Mouse (Mus musculus) CD4-positive, CD25-positive, alpha-beta regulatory T cell, adult 4 months (primary cell): ENCODE data around the gene Gtpbp6. TPM values are rescaled to one million over a fixed set of nuclear protein-coding genes. Genes with fewer than 3 reads are reported as not detected.
A peak's percentile ranks its signal among the peaks of the same experiment; 100 is the strongest.
"Not testable (repeated sequence)": the region's sequence is repeated elsewhere in the genome, so short reads cannot be mapped to it uniquely, and the experiment has no call there.

Experiments used
- ATAC-seq: one replicate; pipeline ENCODE4 v1.8.0; 2017
- polyA plus RNA-seq, 2 experiments: library from polyadenylated mRNA; unstranded; fragments of 100-300 nt; shearing (Covaris generic); gene quantifications; one replicate each; pipeline ENCODE4 v1.2.1; 2017

The Gtpbp6 gene
- 10 to 100 TPM; 10.9 to 18.3 TPM for polyA plus RNA-seq

DNA sequence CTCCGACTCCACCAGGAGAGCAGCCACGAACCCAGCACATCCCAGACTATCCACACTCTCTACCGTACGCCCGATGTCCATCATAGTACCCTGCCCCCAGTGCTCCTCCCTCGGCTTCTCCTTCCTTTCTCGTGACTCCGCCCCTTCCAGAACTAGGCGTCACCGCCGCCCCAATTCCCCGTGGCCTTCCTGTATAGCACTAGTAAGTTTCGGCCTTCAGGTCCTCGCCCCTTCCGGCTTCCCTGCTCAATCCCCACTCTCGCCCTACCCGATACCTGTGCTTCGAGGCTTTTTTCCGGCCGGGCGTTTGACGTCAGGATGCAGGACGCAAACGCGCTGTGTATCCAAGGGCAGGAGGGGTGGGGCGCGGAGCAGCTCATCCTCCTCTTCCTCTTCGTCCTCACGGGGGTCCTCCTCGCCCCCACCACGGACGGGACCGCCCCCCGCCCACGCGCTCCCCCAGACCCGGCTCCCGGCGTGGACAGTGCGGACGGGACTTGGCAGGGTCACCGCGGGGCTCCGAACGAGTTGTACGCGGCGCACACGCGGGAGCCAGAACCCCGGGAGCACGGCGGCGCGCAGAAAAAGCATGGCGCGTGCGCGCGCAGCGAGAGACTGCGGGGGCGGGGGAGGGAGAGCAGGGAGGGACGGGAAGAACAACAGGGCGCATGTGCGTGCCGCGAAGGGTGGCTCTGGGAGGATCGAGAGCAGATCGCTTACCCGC, at the start of gene Gtpbp6:
Gene Gtpbp6 (minus strand): TSS at position 617 of the 724 bp plus-strand sequence.
- ATAC-seq, result peak; percentile 77

DNA sequence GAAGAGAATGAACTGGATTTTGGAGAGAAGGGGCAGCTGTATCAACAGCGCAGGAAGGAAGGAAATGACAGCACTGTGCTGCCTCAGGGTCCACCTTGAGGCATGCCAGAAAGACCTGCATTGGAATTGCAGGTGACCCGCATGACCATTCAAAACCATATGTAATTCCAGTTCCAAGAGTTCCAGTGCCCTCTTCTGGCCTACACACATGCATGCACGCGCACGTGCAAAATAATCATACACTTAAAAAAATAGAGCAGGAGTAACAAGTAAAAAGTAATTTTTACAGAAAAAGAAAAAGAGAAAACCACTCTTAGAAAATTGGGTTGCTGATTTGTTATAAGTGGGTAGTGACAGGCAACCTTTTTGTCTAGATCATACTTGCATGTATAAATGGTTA, 35.0 kb upstream of the Gtpbp6 start:
- ATAC-seq, result no peak

GRCm38 (mm10) chr5:110142309-110142708, 34.3 kb upstream of the Gtpbp6 start:
- no peak for ATAC-seq

- ATAC-seq, result no peak
Observed at GRCm38 (mm10) chr5:110140424-110140823, 32.4 kb upstream of the Gtpbp6 start.

GRCm38 (mm10) chr5:110139325-110139724, 31.3 kb upstream of the Gtpbp6 start:
- no peak for ATAC-seq

- ATAC-seq, result no peak
Observed at GRCm38 (mm10) chr5:110137816-110138215, 29.8 kb upstream of the Gtpbp6 start.

- ATAC-seq, result no peak
Observed at GRCm38 (mm10) chr5:110136087-110136464, 28.1 kb upstream of the Gtpbp6 start.

GRCm38 (mm10) chr5:110135293-110136086, 27.5 kb upstream of the Gtpbp6 start, which contains the start of gene Chfr:
TSS of gene Chfr (plus strand) at chr5:110135842.
- peak; percentile 96 for ATAC-seq

DNA sequence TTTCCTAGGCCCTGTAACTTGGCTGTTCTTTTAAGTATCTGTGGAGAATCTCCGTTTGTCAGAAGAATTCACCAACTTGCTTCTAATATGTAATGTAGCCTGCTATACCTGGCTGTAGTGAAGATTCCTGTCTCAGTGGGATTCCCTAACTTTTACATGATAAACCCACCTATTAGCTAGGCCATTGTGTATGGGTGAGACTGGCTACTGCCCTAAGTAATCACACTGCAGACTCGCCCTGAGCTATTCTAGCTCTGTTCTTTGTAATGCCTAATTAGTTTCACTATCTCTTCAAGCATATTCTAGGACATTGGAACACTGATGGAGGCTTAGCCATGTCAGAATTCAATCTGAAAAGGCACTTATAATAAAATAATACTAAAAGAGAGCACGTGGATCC, 14.4 kb upstream of the Gtpbp6 start:
- not testable (repeated sequence) for ATAC-seq

GRCm38 (mm10) chr5:110109991-110110441, 2.0 kb upstream of the Gtpbp6 start, which contains the start of gene Zfp605:
TSS of gene Zfp605 (plus strand) at chr5:110110092.
- ATAC-seq, result peak; percentile 46

DNA sequence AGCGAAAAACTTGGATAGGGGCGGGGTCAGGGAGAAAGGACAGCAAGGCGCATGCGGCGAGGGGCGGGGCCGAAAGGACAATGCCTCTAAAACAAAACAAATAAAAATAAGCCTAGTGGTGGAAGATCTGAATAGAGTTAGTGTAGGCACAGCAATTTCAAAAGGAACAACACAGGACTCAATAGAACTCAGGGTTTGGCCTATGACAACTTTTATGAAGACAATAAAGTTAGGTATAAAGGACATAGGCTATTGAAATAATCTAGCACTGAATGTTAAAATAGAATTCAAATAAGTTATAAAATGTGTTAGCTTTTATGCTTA, 270 bp upstream of the Gtpbp6 start:
- ATAC-seq, result no peak

GRCm38 (mm10) chr5:110106901-110107564, 964 bp downstream of the Gtpbp6 start:
- ATAC-seq, result no peak

GRCm38 (mm10) chr5:110106140-110106871, 1.7 kb downstream of the Gtpbp6 start:
- ATAC-seq, result no peak

- no peak for ATAC-seq
Observed at GRCm38 (mm10) chr5:110104616-110105380, 3.2 kb downstream of the Gtpbp6 start.

DNA sequence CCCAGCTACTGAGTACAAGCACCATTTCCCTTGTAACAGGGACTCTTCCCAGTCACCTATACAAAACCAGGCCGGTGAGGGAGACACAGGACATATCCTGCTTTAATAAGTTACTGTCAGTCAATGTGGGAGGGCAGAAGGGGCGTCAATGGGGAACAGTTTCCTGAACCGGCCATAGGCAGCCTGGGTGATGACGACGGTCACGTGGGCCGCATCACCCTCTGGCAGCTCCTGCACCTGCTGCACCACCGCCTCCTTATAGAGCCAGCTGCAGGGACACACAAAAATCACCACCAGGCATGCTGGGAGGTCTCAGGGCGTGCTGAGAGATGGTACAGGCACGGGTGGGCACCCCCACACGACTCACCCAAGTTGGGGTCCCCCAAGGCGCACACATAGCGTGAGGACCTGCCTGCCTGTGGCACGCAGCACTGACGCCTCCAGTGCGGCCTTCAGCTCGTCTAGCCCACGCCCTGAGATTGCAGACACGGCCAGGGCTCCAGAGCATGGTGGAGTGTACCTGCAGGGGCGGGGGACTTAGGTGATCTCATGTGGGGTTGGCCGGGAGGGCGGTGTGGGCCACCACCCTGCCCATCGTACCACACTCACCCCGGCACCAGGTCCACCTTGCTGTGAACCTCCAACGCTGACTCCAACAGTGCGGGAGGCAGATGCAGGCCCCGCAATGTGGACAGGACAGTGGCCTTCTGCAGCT, 3.9 kb downstream of the Gtpbp6 start:
- no peak for ATAC-seq

GRCm38 (mm10) chr5:110102853-110103625, 5.0 kb downstream of the Gtpbp6 start:
- no peak for ATAC-seq

- no peak for ATAC-seq
Observed at GRCm38 (mm10) chr5:110102429-110102828, 5.6 kb downstream of the Gtpbp6 start.

GRCm38 (mm10) chr5:110101716-110102347, 6.2 kb downstream of the Gtpbp6 start:
- ATAC-seq, result peak; percentile 25

GRCm38 (mm10) chr5:110100921-110101631, 6.9 kb downstream of the Gtpbp6 start:
- ATAC-seq, result peak; percentile 80
